Mouse (Mus musculus) lung, postnatal 14 days (tissue): Measurements from ENCODE around the gene N4bp2l1.
"Not testable (repeated sequence)": the region's sequence is repeated elsewhere in the genome, so short reads cannot be mapped to it uniquely, and the experiment has no call there.

Experiments used
- DNase-seq: peaks from one replicate; pipeline ENCODE4 v3.0.0; 2021

Gene N4bp2l1

DNA sequence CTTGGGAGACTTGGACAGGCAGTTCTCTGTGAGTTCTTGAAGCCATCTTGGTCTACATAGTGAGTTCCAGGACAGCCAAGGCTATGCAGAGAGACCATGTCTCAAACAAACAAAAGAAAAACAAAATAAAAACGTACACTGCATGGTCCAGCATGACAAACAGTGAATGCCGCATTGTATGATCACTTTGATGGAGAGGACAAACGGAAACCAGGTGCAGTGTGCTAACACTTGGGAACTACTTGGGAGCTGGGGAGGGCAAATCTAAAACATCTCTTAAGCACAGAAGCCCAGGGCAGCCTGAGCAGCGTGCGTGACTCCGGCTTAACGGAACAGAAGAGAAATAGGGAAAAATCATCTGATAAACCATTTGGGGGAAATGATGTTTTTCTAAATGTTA lies at the start of gene N4bp2l1:
Gene N4bp2l1, minus strand, starts transcription at position 101 of the 400 bp plus-strand sequence.
- DNase-seq = no peak

GRCm38 (mm10) chr5:150644926-150645325 lies 47.9 kb upstream of the N4bp2l1 start:
- no peak for DNase-seq

DNA sequence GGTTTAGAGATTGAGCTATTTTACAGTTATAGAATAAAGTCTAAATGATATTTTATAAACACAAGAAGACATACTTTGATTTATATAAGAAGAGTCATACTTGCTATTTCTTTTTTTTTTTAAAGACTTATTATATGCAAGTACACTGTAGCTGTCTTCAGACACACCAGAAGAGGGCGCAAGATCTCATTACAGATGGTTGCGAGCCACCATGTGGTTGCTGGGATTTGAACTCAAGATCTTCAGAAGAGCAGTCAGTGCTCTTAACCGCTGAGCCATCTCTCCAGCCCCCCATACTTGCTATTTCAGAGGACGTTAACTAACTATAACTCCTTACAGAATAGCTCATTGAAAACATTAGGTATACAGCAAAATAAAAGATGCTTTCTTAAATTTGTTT lies 46.4 kb upstream of the N4bp2l1 start:
- not testable (repeated sequence) for DNase-seq

GRCm38 (mm10) chr5:150641440-150641839 lies 44.5 kb upstream of the N4bp2l1 start:
- no peak for DNase-seq

DNA sequence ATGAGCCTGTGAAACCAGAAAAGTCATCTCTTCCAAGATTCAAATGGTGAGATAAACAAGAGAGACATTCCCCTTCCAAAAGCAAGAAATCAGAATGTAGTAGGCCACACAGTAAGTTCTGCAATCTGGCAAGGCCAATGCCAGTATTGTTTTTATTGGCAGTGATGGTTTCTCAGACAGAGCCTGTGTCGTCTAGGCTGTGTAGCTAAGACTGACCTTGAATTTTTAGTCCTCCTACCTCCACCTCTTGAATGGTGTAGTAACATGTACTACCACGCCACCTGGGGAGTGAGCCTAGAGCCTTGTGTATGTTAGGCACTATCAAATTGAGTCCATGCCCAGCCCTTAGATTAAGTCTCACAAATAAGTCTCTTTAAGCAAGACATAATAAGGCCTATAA lies 32.7 kb upstream of the N4bp2l1 start:
- DNase-seq = no peak

- DNase-seq = no peak
Observed at GRCm38 (mm10) chr5:150629272-150629671, 32.3 kb upstream of the N4bp2l1 start.

DNA sequence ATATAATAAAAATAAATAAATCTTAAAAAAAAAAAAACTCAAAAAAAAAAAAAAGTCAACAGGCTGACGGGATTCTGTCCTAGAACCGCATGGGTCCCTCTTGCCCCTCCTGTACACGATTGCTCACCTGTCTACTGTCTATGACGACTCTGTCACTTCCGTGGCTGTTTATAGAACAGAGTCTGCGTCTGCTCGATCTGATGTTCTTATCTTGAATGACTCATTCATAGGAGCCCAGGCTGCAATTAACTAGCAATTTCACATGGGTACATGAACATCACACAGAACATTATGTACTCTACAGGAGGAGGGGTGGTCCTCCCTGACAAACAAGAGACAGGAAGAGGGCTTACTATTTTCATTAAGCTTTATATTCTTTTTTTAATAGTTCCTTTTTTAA lies 28.5 kb upstream of the N4bp2l1 start:
- DNase-seq = no peak

- peak; percentile 32 for DNase-seq
Observed at GRCm38 (mm10) chr5:150622792-150623191, 25.8 kb upstream of the N4bp2l1 start.

GRCm38 (mm10) chr5:150621592-150621991 lies 24.6 kb upstream of the N4bp2l1 start:
- no peak for DNase-seq

GRCm38 (mm10) chr5:150620588-150621135 lies 23.7 kb upstream of the N4bp2l1 start:
- no peak for DNase-seq

GRCm38 (mm10) chr5:150618599-150619355 lies 21.8 kb upstream of the N4bp2l1 start:
- DNase-seq = no peak

- no peak for DNase-seq
Observed at GRCm38 (mm10) chr5:150616731-150617130, 19.7 kb upstream of the N4bp2l1 start.

- no peak for DNase-seq
Observed at GRCm38 (mm10) chr5:150616216-150616615, 19.2 kb upstream of the N4bp2l1 start.

DNA sequence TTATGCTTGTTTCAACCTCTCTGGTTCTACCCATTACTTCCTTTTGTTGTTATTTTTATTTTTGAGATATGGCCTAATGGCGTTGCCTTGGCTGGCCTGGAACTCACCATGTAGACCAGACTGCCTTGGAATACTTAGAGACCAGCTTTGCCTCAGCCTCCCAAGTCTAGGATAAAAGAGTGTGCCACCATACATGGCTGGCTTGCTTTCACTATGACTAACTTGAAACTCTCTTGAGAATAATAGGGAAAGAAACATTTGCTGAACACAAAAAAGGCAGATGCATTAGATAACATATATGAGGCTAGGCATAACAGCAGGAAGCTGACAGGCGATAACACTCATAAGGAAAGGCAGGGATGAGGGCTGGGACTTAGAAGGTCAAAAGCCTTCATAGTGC lies 17.1 kb upstream of the N4bp2l1 start:
- no peak for DNase-seq

DNA sequence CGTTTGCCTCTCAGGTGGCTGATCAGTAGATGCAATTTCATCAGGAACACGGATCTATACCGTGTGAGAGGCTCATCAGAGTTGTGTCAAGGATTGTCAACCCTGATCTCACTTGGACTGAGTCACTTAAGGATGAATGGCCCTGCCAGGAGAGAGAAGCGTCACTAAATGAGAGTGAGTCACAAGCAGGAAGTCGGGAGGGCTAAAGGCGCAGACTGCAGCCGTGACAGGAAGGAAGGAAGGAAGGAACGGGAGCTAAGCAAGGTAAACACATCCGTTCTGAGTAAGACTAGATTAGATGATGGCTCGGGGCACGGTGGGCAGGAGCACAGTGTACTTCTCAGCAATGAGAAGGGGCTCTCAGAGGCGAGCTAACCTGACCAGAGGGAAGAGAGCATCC lies 14.7 kb upstream of the N4bp2l1 start:
- DNase-seq = no peak

GRCm38 (mm10) chr5:150611136-150611535 lies 14.1 kb upstream of the N4bp2l1 start:
- no peak for DNase-seq

- DNase-seq = no peak
Observed at GRCm38 (mm10) chr5:150607631-150608030, 10.6 kb upstream of the N4bp2l1 start.

- DNase-seq = no peak
Observed at GRCm38 (mm10) chr5:150606131-150606530, 9.1 kb upstream of the N4bp2l1 start.

DNA sequence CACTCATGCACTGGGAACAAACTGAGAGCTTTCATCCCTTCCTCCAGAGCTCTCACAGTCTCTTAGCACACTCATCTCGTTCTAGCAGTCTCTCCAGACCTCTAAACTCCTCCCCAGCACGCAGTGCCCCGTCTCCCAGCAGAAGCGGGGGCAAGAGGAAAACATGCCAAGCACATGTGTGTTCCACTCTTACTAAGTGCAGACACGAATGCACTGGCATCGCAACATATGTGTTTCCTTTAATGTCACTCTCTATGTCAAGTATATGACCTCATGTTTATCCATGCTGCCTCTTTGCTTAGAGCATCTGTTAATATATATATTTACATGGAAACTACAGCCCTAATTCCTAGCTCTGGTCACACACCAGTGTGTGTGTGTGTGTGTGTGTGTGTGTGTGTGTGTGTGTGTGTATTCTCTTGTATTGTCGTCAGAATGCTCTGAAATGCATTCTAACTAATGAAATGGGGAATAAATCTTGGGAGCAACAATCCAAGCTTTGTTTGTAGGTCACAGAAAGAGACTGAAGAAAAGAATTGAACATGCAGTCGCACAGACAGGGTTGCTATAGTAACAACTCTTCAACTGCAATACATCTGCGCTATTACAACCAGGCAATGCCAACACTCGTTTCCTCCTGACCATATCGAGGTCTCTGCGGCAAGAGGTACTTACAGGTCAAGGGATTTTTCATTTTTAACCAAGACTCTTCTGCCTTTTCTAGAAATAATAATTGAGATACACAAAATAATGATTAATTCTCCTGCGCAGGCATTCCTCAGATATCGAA lies 4.6 kb upstream of the N4bp2l1 start:
- no peak for DNase-seq

DNA sequence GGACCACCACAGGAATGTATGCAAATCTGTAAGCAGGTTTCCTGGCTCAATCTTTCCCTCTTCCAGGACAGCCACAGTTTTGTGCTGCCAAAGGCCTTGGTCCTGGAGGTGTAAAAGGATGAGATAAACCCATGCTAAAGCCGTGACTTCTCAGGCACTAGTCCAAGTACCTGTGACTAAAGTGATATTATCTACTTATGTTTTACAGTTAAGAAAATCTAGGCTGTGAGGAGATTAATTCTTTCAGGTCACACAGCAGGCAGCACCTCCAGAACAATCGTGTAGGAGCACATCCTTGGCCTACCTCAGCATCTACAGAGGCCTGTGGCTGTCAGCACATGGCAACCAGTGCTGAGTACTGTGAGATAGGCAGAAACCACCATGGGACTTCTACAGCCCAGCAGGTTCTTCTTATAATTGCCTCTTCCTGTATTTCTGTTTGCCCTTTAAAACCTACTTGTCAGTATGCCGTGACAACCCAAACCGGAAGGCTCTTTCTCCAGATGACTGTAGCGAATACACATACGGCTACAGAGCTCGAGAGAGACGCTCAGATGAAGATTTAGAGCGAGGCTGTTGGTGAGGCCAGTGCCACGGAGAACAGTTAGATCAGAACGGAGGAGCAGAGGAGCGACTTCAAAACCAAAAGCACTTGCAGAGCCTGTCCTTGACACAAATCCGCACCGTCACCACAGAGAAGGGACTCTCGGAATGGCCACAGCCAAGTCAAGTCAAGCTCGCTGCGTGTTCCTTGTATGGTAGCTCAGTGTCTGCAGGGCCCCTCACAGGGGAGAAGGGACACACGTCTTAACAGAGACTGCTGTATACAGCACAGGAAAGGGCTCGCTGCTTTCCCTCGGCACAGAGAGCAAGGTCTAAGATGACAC lies 3.8 kb upstream of the N4bp2l1 start:
- peak; percentile 14 for DNase-seq

- no peak for DNase-seq
Observed at GRCm38 (mm10) chr5:150599301-150600294, 2.6 kb upstream of the N4bp2l1 start.
